Mouse (Mus musculus) megakaryocyte-erythroid progenitor cell, adult 5-6 weeks (primary cell): ENCODE data around the gene Sphk1. TPM values are rescaled to one million over a fixed set of nuclear protein-coding genes. Genes with fewer than 3 reads are reported as not detected.
"Not testable (repeated sequence)": the region's sequence is repeated elsewhere in the genome, so short reads cannot be mapped to it uniquely, and the experiment has no call there.

Source experiments
- ATAC-seq: replicated peaks from 2 replicates; pipeline ENCODE4 v1.8.0; 2016; ENCODE audit warnings: mild to moderate bottlenecking, inconsistent platforms; ENCODE audit not compliant: severe bottlenecking, poor library complexity, low FRiP score, low TSS enrichment
- total RNA-seq, 2 experiments: library from RNA; stranded (forward) in 1 of 2; stranded (reverse) in 1 of 2; fragments of 200-1000, 215-1000 nt in 1 of 2; fragments of >200 nt in 1 of 2; fragmentation: Nextera tagmentation in 1 of 2; gene quantifications; 2 replicates each; pipeline ENCODE4 v1.2.3; 2014 to 2017

Gene Sphk1
- 188 and 259 TPM in 2 replicates for total RNA-seq (2014; fragmentation: Nextera tagmentation)
- 119 and 168 TPM in 2 replicates for total RNA-seq (2017)

GRCm38 (mm10) chr11:116530187-116531147 lies at the start of gene Sphk1:
Sphk1 (plus strand) TSS chr11:116530925.
- ATAC-seq: no peak

GRCm38 (mm10) chr11:116480975-116481374 lies 49.8 kb upstream of the Sphk1 start:
- no peak for ATAC-seq

- ATAC-seq: no peak
These were observed 48.9 kb upstream of the Sphk1 start for GRCm38 (mm10) chr11:116481776-116482175.

GRCm38 (mm10) chr11:116484261-116484660 lies 46.5 kb upstream of the Sphk1 start:
- ATAC-seq: no peak

GRCm38 (mm10) chr11:116488207-116488606 lies 42.5 kb upstream of the Sphk1 start:
- no peak for ATAC-seq

- no peak for ATAC-seq
These were observed 41.9 kb upstream of the Sphk1 start for GRCm38 (mm10) chr11:116488693-116489375.

GRCm38 (mm10) chr11:116489771-116490231 lies 40.9 kb upstream of the Sphk1 start:
- no peak for ATAC-seq

- ATAC-seq: peak; percentile 74
These were observed 40.3 kb upstream of the Sphk1 start for GRCm38 (mm10) chr11:116490232-116491107.

GRCm38 (mm10) chr11:116491338-116491737 lies 39.4 kb upstream of the Sphk1 start:
- ATAC-seq: no peak

GRCm38 (mm10) chr11:116492507-116492906 lies 38.2 kb upstream of the Sphk1 start:
- not testable (repeated sequence) for ATAC-seq

- ATAC-seq: no peak
These were observed 37.5 kb upstream of the Sphk1 start for GRCm38 (mm10) chr11:116493191-116493590.

GRCm38 (mm10) chr11:116493795-116494252 lies 36.9 kb upstream of the Sphk1 start, which contains the start of gene Prpsap1:
Prpsap1 (minus strand) TSS chr11:116494202.
- ATAC-seq: peak; percentile 62

GRCm38 (mm10) chr11:116494474-116495174 lies 36.1 kb upstream of the Sphk1 start:
- ATAC-seq: no peak

GRCm38 (mm10) chr11:116497313-116497712 lies 33.4 kb upstream of the Sphk1 start:
- no peak for ATAC-seq

- ATAC-seq: no peak
These were observed 32.1 kb upstream of the Sphk1 start for GRCm38 (mm10) chr11:116498596-116498995.

- no peak for ATAC-seq
These were observed 31.7 kb upstream of the Sphk1 start for GRCm38 (mm10) chr11:116499018-116499417.

GRCm38 (mm10) chr11:116501005-116501746 lies 29.5 kb upstream of the Sphk1 start:
- ATAC-seq: peak; percentile 60

GRCm38 (mm10) chr11:116504516-116504915 lies 26.2 kb upstream of the Sphk1 start:
- no peak; the same call in 1 of the 2 replicates for ATAC-seq
